In genomic region chrX:151197778-151198177, GRCm38 (mm10) we compare ENCODE assay signal across 16 mouse cellular contexts. TPM values are rescaled to one million over a fixed set of nuclear protein-coding genes. Genes with fewer than 3 reads are reported as not detected.
DNase-seq lines count a peak whose midpoint lies in the region; ATAC-seq and TF ChIP-seq lines count a peak whose summit lies in the region.
"Had no signal": no experiment of that assay in that cellular context is flagged by ENCODE, and none has a peak within 500 bp of the region (broad histone marks: within the 10 kb centered on the region; RNA-seq: fewer than 3 reads in every experiment).

Gene Wnk3, plus strand, starts transcription at chrX:151198078.

- no peaks in the 10 kb centered on the region for H3K9me3 ChIP-seq in forebrain, embryonic 13.5 days (replicated peaks)
- no peaks in the 10 kb centered on the region for H3K9me3 ChIP-seq in midbrain, embryonic 15.5 days
- H3K9me3 ChIP-seq: G1E had no signal

- 94% methylated on average over 2 of the region's 2 CpGs for WGBS in forebrain, embryonic 13.5 days
- 90% methylated on average over 2 of the region's 2 CpGs for WGBS in midbrain, embryonic 15.5 days
- 89% methylated on average over 2 of the region's 2 CpGs for WGBS in heart, adult 2 months

- no peaks in the 10 kb centered on the region for H3K36me3 ChIP-seq in forebrain, embryonic 13.5 days (ENCODE audit: poor library complexity, severe bottlenecking)
- no peaks in the 10 kb centered on the region for H3K36me3 ChIP-seq in midbrain, embryonic 15.5 days (replicated peaks)
- H3K36me3 ChIP-seq in heart, adult 2 months (ENCODE audit: control insufficient read depth, insufficient read depth, low read length): no peaks in the 10 kb centered on the region
- H3K36me3 ChIP-seq: G1E had no signal

- H3K9ac ChIP-seq in forebrain, embryonic 13.5 days: no peak within 1 kb of the TSS
- H3K9ac ChIP-seq in midbrain, embryonic 15.5 days: no peak within 1 kb of the TSS
- H3K9ac ChIP-seq in heart, adult 2 months (ENCODE audit: low read depth, low read length): no peak within 1 kb of the TSS

- TF ChIP-seq CTCF in heart, adult 2 months (IDR thresholded peaks at IDR 0.05): no peak

- no peaks in the 10 kb centered on the region for H3K79me2 ChIP-seq in heart, adult 2 months (replicated peaks; ENCODE audit: control insufficient read depth, insufficient read depth, low read length)

- no peak for ATAC-seq in forebrain, embryonic 13.5 days
- no peak for ATAC-seq in midbrain, embryonic 15.5 days (replicated peaks)

- H3K27me3 ChIP-seq in forebrain, embryonic 13.5 days: no peaks in the 10 kb centered on the region
- H3K27me3 ChIP-seq in midbrain, embryonic 15.5 days (replicated peaks): no peaks in the 10 kb centered on the region
- no peaks in the 10 kb centered on the region for H3K27me3 ChIP-seq in heart, adult 2 months (ENCODE audit: control insufficient read depth, insufficient read depth, low read length)

- TF ChIP-seq POLR2A in heart, adult 2 months (IDR thresholded peaks at IDR 0.05; ENCODE audit: insufficient read depth, low read depth, low read length): no peak

- H3K27ac ChIP-seq in forebrain, embryonic 13.5 days: no peak within 1 kb of the TSS
- no peak within 1 kb of the TSS for H3K27ac ChIP-seq in midbrain, embryonic 15.5 days
- H3K27ac ChIP-seq in heart, adult 2 months: no peak within 1 kb of the TSS

- no peak for DNase-seq in frontal cortex, adult 2 months (ENCODE audit: extremely low spot score in 1 of 2, low spot score in 1 of 2)
- DNase-seq in frontal cortex, postnatal 36 days (ENCODE audit: low spot score in 2 of 2): no peak
- DNase-seq in layer of hippocampus, postnatal 14 days (ENCODE audit: low spot score in 2 of 2): no peak
- no peak for DNase-seq in heart, adult 2 months
- DNase-seq in kidney, postnatal 14 days: no peak
- DNase-seq in heart, postnatal 25 days (ENCODE audit: low spot score): no peak
- DNase-seq: cerebellum, postnatal 10 days; heart, adult 18-20 months; heart, postnatal 4 days; kidney, adult 8-10 months; retina, postnatal 1 day; thymus, adult 18-20 months had no signal

- H3K4me2 ChIP-seq in forebrain, embryonic 13.5 days: no peak within 1 kb of the TSS
- no peak within 1 kb of the TSS for H3K4me2 ChIP-seq in midbrain, embryonic 15.5 days

- no peak within 1 kb of the TSS for H3K4me3 ChIP-seq in forebrain, embryonic 13.5 days
- no peak within 1 kb of the TSS for H3K4me3 ChIP-seq in midbrain, embryonic 15.5 days
- no peak within 1 kb of the TSS for H3K4me3 ChIP-seq in heart, adult 2 months
- H3K4me3 ChIP-seq: myocyte had no signal

- TF ChIP-seq EP300 in heart, adult 2 months (IDR thresholded peaks at IDR 0.05; ENCODE audit: insufficient read depth, low read depth, low read length): no peak

- intact Hi-C loops in heart, adult 2 months (cut with DNase I): no loop called here
- intact Hi-C loops in heart, postnatal 25 days (cut with DNase I): no loop called here

- no peaks in the 10 kb centered on the region for H3K4me1 ChIP-seq in forebrain, embryonic 13.5 days
- no peaks in the 10 kb centered on the region for H3K4me1 ChIP-seq in midbrain, embryonic 15.5 days
- H3K4me1 ChIP-seq in heart, adult 2 months (ENCODE audit: control insufficient read depth, insufficient read depth, low read length): no peaks in the 10 kb centered on the region

RNA-seq across cellular contexts. Expression of gene Wnk3, which starts in this region (rescaled TPM):
- polyA plus RNA-seq in frontal cortex, adult 2 months (2012; rRNA removed): 8.7 and 10.3 TPM in 2 replicates
- polyA plus RNA-seq in forebrain, embryonic 13.5 days (2015; fragmentation: Nextera tagmentation; extraction: Ambion mirVana): 12.6 and 13.1 TPM in 2 replicates
- total RNA-seq in layer of hippocampus, postnatal 14 days (2021): 10 to 100 TPM; 34.0 to 34.6 TPM
- 18.4 and 19.0 TPM in 2 replicates for polyA plus RNA-seq in midbrain, embryonic 15.5 days (2015; fragmentation: Nextera tagmentation; extraction: Ambion mirVana)
- total RNA-seq in heart, adult 2 months (2021): under 1 TPM; 0.10 to 0.18 TPM
- polyA plus RNA-seq in heart, adult 2 months (2012; rRNA removed): 0.03 and 0.06 TPM in 2 replicates
- under 1 TPM; 0.10 to 0.17 TPM for total RNA-seq in heart, postnatal 25 days (2021)
- polyA plus RNA-seq: G1E had no signal

Comparison
In these comparisons a context has a peak if more than half of its experiments do, and no peak if none do; other contexts are left out.
1. RNA of gene Wnk3 (total RNA-seq): 34.0 to 34.6 TPM in layer of hippocampus, postnatal 14 days; 0.10 to 0.18 TPM in heart, adult 2 months and 0.10 to 0.17 TPM in heart, postnatal 25 days; every median in the first group is over 10 times any median in the second.